Mouse (Mus musculus): Measurements from ENCODE around the gene Adcy1.

Adcy1 gene

DNA sequence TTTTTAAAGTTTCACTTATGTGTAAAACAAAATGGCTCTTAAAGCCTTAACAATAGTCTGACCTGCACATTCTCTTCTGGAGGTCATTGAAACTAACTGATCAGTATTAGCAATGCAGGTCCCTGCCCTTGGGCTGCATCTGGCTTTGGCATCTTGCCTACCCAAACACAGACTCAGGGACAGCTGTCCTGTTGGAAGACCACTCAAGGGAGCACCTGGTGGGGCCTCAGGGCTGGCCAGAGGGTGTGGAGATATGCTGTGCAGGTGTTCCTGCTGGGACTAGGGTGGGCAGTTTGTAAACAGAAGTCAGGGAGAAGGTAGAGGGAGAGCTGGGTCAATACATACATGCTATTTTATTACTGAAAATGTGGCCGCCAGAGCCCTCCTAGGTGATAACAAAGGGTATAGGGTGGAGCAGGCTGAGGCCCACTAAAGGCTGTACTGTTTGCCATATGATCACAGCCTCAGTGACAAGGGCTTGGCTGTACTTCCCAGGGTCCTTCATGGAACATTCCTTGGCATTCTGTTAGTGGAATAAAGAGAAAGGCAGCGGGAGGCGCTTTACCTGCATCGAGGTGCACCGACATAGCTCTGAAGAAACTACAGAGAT lies 73.1 kb downstream of the Adcy1 start:
- DNase-seq (ENCODE audit: low spot score) = no peak

DNA sequence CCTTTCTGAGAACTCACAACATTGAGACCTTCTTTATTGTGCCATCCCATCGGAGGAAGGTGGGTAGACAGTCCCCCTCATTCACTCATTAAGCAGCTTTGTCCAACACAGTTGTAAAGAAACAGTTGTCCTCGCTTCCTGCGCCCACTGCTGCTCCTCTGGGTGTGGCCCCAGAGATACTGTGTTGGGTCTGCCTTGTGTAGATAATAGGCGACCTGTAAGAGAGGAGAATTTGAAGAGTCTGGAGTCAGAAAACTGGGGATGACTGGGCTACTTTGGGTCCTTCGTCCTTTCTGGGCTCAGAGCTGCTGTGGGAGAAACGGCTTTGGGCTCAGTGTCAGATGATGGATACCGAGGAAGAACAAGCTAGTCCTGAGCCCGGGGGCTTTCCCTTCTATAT lies 75.1 kb downstream of the Adcy1 start:
- no peak for DNase-seq (ENCODE audit: low spot score)

DNA sequence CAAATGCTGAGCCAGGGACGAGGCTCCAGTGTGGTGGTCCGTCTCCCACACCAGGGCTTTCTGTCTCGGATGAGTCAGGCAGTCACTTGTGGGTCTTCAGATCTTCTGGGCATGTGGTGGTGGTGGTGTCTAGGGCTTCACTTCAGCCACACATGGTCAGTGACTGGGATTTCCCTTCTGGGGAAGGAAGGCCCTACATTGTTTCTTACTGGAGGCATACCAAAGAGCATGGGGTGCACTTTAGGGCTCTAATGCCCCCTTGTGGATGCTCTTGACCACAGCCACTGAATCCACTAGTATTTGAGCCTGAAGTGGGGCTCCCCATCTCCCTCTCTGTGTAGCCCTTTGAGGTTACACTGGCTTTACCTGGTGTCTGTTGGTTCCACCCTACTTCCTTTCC lies 77.2 kb downstream of the Adcy1 start:
- DNase-seq (ENCODE audit: low spot score) = peak; percentile 16

DNA sequence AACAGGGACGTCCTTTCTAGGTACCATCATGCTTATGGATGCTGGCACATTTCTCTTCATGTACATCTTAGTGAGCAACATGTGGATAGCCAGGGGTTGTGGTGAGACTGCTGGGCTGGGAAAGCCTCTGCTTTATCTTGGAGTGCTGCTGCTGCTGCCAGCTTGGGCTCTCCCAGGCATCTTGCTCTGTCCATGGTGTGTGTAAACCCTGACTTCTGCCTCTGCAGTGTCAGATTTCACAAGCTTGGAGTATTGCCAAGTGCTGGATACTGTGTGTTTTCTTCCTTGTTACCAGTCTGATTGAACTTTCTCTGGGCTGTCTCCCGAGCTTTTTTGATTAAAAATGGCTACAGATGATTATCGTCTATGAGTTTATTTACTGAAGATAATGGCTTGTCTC lies 79.4 kb downstream of the Adcy1 start:
- peak; percentile 87 for DNase-seq (ENCODE audit: low spot score)

DNA sequence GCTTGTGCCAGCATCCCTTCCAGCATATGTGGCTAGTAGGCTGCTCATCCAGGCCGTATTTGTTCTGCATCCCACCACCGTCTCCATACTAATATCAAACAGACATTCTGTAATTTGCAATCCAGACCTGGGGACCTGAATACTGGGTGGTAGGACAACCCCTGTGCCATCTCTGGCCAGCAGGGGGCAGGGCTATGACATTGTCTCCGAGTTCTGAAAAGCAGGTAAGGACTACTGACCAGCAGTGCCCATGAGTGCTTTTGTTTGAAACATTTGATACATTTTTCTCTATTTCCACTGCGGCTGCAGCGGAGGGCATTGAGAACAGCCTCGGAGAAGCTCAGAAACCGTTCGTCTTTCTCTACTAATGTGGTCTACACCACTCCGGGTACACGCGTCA lies 81.1 kb downstream of the Adcy1 start:
- no peak for DNase-seq (ENCODE audit: low spot score)

DNA sequence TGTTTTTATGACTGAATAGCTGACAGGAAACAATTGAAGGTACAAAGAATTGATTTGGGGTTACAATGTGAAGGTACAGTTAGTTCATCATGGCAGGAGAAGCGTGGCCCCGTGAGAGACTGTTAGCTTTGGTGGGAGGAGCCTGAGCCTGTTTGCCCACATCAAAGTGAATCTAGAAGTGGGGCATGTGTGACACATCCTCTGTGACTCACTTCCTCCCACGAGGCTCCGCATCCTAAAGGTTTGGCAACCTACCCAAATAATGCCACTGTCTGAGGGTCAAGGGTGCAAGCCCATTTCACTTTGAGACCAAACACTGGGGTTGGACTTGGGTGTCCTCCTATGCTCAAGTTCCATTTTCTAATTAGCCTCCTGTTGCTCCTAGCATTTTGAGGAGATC lies 81.9 kb downstream of the Adcy1 start:
- DNase-seq (ENCODE audit: low spot score) = no peak

DNA sequence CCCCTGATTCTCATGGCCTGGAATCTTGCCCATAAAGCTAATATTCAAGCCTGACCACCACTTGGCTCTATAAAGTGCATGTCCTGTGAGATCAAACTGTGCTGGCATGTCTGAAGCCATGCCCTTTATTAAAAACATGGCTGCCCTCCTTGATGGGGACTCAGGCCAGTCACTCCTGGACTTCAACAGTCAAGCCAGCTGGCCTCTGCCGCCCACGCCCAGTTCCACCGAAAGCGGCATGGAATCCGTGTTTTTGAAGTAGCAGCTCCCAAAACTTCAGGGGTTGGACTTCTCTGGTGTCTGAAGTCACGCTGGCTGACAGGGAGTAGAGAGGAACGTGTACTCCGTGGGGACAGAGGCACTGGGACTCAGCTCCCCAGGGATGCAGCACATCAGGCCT lies 84.2 kb downstream of the Adcy1 start:
- no peak for DNase-seq (ENCODE audit: low spot score)

DNA sequence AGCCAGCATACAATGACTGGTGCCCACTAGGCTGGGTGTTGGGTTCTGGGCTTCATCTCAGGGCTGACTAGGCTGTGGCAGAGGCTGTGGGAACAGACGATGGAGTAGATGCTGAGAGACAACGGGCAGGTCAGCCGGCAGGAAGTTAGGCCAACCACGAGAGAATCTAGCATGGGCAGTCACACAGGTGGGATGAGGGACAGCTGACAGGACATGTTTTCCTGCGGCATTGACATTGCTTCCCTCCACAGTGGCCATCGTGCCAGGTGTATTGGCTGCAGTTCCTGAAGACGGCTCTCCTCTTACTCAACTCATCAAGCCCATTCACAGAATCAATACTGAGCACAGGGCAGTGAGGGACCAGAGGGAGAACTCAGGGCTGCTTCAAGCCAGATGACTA lies 84.7 kb downstream of the Adcy1 start:
- no peak for DNase-seq (ENCODE audit: low spot score)

DNA sequence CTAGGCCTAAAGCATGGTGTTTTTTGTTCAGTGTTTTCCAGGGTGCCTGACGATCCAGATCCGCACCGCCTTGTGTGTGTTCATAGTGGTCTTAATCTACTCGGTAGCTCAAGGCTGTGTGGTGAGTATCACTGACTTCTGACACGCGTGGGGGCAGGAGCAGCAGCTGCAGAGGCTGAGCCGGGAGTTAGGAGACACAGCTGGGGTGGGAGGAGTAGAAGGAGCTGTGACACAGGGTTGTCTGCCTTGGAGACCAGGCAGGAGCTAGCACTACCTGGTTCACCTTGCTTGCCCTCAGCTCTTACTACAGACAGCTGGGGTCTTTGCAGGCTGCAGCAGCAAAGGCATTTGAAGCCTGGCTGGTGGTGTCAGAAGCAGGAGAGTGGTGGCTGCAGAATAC lies 86.2 kb downstream of the Adcy1 start:
- DNase-seq (ENCODE audit: low spot score) = no peak

DNA sequence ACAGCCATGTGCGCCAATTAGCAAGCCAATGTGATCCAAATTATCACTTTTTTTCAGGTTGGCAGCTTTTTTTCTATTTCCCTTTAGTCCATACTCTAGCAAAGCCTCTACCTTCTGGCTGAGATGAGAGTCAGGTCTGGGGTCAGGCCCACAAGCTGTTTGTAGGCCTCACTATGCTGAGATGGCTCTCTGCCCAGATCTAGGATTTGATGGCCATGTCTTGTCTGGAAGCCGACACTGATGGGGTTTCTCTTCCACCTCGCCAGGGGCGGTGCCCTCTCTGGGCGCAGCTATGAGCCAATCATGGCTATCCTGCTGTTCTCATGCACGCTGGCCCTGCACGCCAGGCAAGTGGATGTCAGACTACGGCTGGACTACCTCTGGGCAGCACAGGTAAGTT lies 87.2 kb downstream of the Adcy1 start:
- DNase-seq (ENCODE audit: low spot score) = no peak

DNA sequence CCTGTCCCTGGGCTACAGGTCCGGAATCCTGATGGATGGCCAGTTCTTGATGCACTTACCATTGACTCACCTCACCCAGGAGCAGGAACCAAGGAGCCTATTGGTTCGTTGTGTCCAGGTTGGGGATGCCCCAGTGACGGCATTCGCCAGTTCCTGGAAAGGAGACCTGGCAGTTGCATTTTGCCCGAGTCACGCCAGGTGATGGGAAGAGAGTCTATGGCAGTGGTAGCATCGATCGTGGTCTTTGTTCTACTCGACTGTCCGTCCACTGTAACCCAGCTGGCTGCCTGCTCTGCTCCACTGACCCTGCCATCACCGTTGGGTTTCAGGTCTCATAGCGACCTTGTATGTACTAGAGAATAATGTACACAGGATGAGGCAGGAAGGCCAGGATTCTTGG lies 89.1 kb downstream of the Adcy1 start:
- DNase-seq (ENCODE audit: low spot score) = no peak

DNA sequence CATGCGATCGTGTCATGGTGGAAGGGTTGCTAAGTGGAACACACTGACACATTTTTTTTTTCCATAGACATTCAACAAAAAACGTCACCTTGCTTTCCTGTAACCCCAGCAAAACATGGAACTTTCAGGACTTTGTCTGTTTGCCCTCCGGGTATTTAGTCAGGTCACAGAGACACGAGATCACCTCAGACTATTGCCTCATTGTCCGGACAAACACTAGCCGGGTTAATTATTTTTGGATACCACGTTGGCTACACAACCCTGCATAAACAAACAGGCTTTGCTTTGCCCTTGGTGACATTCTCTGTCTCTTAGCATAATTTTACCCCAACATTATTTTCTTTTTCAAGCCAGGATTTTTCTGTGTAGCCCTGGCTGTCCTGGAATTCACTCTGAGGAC lies 89.8 kb downstream of the Adcy1 start:
- DNase-seq (ENCODE audit: low spot score) = no peak

DNA sequence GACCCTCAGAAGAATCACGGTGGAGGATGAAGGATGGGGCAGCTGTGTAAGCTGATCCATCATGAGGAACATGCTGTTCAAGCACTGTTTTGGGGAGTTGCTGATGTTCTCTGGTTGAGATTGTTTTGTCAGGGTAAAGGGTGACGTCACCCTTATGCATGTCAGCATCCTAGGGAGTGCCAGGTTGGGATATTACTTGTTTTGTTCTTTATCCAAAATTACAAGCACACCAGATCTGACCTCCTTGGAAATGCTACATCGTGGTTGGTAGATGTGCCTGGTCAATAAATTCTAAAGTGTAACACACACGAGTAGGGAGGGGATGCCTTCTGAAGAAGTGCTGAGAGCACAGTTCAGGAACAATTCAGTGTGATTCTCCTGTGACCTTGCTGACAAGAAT lies 93.1 kb downstream of the Adcy1 start:
- no peak for DNase-seq (ENCODE audit: low spot score)

DNA sequence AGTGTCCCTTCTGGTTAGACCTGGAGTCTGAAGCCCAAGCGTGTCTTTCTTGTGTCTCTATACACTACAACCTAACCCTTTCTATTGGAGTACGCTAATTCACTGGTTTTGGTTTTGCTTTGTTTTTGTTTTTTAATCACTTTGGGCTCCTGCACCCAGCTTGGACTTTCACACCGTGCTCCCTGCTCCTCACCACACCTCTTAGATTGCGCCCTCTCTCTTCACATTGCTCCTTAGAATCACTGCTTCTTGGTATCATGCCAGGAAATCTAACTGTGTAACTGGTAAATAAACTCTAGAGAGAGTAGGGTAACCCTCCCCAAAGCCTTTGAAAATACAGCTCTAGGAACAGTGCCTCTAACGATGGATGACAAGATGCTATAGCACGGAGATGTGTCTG lies 94.9 kb downstream of the Adcy1 start:
- DNase-seq (ENCODE audit: low spot score) = no peak

DNA sequence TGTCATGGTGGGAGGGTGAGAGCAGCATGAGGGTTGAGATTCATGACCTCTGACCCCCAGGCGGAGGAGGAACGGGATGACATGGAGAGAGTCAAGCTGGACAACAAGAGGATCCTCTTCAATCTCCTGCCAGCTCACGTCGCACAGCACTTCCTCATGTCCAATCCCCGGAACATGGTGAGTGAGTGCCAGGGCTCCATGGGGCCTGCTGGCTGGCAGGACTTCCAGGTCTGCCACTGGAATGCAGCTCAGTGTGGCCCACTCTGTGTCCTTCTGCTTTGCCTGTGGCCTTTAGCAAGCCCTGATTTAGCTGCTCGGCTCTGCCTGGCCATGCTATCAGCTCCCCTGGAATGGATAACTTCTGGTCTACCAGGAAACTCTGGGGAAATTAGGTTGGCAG lies 96.9 kb downstream of the Adcy1 start:
- DNase-seq (ENCODE audit: low spot score) = no peak

DNA sequence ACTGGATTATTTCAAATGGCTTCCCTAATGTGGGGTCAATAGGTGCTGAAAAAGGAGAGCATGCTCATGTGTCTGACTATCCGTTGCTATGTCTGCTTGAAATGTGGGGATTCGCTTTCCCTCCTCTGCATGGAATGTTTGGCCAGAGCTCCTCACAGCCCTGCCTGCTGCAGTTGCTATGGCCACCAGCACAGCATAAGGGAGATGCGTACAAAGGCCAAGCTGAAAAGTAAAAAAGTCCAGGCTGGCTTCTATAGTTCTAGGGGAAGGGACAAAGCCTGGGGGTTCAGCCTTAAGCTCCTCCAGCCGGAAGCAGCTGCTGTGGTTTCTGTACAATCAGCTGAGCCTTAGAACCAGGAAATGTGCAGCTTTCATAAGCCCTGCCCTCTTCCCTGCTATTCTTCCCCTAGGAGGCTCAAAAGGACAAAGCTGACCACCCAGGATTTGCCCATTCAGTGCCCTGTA lies 97.4 kb downstream of the Adcy1 start:
- DNase-seq (ENCODE audit: low spot score) = no peak

DNA sequence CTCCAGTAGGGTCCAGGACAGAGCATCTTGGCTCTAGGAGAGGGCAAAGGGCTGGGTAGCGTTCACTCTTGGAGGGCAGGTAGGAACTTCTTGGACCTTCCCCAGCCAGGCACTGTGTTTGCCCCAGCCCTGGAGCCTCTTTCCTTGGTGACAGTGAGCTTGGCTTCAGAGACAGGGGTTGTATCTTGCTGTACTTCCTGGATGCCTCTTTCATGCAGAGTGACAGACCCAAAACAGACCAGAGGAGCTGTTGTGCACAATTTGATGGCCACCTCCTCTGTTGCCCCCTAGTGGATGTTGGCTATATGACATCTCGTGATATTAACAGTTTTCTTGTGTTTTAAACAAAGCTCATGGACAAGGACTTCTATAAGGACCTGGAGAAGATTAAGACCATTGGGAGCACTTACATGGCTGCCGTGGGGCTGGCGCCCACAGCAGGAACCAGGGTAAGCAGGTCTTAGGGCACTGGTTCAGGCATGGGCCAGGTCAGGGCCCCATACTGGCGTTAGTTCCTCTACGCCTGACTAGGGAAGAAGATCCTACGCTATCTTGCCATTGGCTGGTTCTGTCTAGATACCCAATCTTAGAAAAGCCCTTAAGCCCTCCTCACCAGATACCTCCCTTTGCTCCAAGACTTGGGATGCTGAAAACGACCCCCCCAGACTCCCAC lies 98.3 kb downstream of the Adcy1 start:
- peak; percentile 52 for DNase-seq (ENCODE audit: low spot score)

DNA sequence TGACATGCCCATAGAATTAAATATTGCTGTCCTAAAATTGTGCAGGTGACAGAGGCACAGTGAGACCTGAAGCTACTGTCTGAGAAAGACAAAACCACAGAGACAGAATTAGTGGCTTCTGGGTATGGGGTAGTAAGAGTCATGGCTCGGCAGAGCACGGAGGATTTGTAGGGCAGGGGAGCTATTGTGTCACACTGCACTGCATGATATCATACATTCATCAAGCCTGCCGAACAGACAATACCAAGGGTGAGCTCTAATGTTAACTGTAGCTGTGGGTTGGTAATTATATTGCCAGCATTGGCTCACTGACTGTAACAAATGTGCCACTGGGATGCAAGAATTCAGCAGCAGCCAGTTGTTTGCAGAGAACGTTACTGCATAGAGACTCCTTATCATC lies 101.1 kb downstream of the Adcy1 start:
- DNase-seq (ENCODE audit: low spot score) = no peak

DNA sequence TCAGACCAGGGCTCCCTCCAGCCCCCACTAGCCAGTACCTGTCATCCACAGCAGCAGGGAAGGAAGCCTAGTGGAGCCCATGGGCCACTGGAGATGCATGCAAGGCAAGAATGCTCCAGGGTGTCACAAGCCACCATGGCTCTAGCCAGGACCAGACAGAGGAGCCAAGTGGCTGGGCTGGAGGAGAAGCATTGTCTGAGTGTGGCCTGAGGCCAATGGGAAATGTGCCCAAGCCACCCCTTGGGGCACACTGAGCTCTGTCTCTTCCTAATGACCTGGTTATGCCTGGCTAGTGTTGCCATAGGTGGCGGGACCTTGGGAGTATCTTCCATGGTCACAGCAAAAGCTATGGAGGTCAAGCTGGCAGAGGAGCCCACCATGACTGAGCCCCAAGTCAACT lies 106.4 kb downstream of the Adcy1 start:
- DNase-seq (ENCODE audit: low spot score) = no peak

DNA sequence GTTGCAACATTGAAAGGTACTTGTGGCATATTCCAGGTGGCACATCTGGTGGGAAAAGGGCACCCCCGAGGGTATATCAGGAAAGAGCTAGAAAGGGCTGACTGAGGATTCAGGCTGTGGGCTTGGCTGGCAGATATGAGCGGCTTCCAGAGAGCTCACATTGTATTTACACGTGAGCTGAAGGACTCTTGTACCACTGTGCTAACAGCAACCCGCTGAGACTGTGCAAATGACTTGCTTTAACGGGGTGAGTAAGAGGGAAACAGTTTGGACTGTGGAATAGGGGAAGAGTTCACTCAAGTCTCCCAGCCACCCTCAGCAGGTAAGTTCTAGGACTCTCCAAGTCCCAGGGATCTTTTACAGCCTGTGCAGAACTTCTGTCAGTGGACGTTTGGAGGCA lies 110.4 kb downstream of the Adcy1 start:
- DNase-seq (ENCODE audit: low spot score) = no peak

DNA sequence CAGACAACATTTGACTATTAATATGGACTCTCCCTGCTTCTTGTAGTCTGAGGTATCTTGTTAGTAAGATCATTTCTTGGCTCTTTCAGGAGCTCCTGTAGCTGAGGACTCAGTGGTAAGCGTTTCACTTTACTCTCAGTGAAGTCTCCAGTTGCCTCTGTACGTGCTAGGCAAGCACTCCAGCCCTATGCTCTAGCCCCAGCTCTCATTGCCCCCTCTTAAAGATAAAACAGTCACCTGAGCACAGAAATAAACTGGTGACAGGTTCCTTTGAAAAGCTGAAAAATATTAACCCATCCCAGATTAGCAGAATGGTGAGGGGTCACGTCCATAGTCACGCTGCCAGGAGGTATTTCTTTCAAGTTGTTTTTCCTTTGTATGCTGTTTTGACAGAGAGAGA lies 115.4 kb downstream of the Adcy1 start:
- DNase-seq (ENCODE audit: low spot score) = no peak

DNA sequence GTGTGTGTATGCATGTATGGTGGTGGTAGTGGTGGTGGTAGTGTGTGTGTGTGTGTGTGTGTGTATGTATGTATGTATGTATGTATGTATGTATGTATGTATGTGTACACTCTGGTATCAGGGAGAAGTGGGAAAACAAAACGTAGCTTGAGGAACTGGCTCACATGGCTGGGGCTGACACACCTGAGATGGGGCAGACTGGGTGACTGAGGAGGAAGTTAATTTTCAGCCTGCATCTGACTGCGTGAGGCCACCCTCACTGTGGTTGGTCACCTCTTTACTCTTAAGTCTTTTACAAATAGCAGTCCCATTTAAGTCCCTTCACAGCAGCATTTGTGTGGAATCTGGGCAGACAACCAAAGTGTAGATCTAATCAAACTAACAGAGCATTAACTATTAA lies 116.0 kb downstream of the Adcy1 start:
- DNase-seq (ENCODE audit: low spot score) = no peak

DNA sequence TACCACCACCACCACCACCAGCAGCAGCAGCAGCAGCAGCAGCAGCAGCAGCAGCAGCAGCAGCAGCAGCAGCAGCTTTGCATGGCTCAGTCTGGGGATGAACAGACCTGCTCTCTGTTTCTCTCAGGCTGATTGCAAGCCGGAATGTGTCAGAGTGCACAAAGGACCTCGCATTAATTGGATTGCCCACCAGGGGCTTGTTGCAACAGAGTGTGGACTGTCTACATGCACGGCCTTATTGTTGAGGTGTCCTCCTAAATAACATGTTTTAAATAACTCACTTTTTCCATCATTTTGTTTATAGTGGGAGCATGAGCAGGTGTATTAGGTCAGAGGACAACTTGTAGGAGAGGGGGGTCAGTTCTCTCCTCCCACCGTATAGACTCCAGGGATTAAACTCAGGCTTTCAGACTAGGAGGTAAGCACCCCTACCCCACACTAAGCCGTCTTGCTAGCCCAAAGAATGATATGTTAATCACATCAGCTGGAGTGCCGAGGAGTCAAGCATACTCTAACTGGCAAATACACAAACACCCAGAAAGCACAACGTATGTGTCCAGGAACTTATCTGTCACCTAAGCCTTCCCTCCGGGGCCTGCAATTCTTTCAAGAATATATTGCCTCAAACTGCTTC lies 119.2 kb downstream of the Adcy1 start:
- DNase-seq (ENCODE audit: low spot score) = no peak

DNA sequence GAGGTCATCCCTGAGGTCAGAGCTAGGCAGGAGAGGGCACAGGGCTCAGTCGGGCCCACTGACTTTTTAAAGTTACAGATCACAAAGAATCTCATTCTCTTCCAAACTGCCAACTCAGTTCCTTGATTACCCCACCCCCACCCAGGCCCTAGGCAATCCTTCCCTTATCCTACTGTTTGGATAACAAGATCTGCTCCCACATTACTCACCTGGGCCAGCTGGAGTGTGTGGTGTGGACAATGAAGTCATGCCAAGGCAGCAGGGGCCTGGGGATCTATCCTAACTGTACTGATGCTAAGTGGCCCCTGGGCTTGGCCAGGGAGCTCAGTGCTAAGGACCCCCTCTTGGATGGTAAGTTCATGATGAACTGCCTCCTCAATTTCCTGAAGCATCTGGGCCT lies 121.1 kb downstream of the Adcy1 start:
- DNase-seq (ENCODE audit: low spot score) = no peak

Measured in adipocyte (in vitro differentiated cells).